Mouse (Mus musculus) forebrain, embryonic 16.5 days (tissue): Measurements from ENCODE around the gene Rps11. TPM values are rescaled to one million over a fixed set of nuclear protein-coding genes. Genes with fewer than 3 reads are reported as not detected.

ENCODE experiments used
- ATAC-seq: fragments of 200-750 bp; cut with Nextera tagmentation; 2 replicates; pipeline ENCODE4 v1.8.0; 2017; ENCODE audit warnings: mild to moderate bottlenecking, moderate library complexity
- H3K27ac ChIP-seq: fragments of 300-500 bp; sonication (generic); 2 replicates; pipeline ENCODE4 v1.5.1; 2014; ENCODE audit warnings: low read length, control low read depth
- H3K27me3 ChIP-seq: fragments of 300-500 bp; sonication (generic); replicated peaks from 2 replicates; pipeline ENCODE4 v1.6.1; 2014; ENCODE audit warnings: low read length; ENCODE audit not compliant: control insufficient read depth, insufficient read depth
- H3K36me3 ChIP-seq: fragments of 300-500 bp; sonication (generic); 2 replicates; pipeline ENCODE4 v1.6.1; 2014; ENCODE audit not compliant: control insufficient read depth, insufficient read depth
- H3K4me1 ChIP-seq: fragments of 300-500 bp; sonication (generic); replicated peaks from 2 replicates; pipeline ENCODE4 v1.6.1; 2014; ENCODE audit warnings: low read length; ENCODE audit not compliant: control insufficient read depth, insufficient read depth
- H3K4me2 ChIP-seq: fragments of 300-500 bp; sonication (generic); 2 replicates; pipeline ENCODE4 v1.6.1; 2014; ENCODE audit warnings: mild to moderate bottlenecking, low read length, control low read depth
- H3K4me3 ChIP-seq: fragments of 300-500 bp; sonication (generic); replicated peaks from 2 replicates; pipeline ENCODE4 v1.5.1; 2014; ENCODE audit warnings: mild to moderate bottlenecking, low read length, control low read depth
- H3K9ac ChIP-seq: fragments of 300-500 bp; sonication (generic); replicated peaks from 2 replicates; pipeline ENCODE4 v1.6.1; 2014; ENCODE audit warnings: low read depth, low read length, control low read depth
- H3K9me3 ChIP-seq: fragments of 300-500 bp; sonication (generic); 2 replicates; pipeline ENCODE4 v1.6.1; 2016; ENCODE audit warnings: low read length; ENCODE audit not compliant: control insufficient read depth
- WGBS: fragments of 180-500 bp; shearing (Covaris S2); extraction: QIAGEN DNeasy Blood & Tissue Kit; methylation state at CpG from one replicate; pipeline ENCODE4 v1.1.7; 2014; 5-methylcytosine and 5-hydroxymethylcytosine counted together
- polyA plus RNA-seq: library from polyadenylated mRNA; unstranded; fragments of >200 nt; fragmentation: Nextera tagmentation; extraction: Ambion mirVana; gene quantifications from 2 replicates; pipeline ENCODE4 v1.2.1, GENCODE M21; 2015

The Rps11 gene
- polyA plus RNA-seq, 1 experiment from 2014 or later, result 860 TPM

- Histone ChIP-seq H3K27me3 (peaks cover 2% of the 10 kb centered on the region; the same call in 1 of the 2 replicates), H3K27ac (no peak overlapping the region)
- 86% methylated on average over 12 of the region's 12 CpGs for WGBS
Observed at GRCm38 (mm10) chr7:45137171-45138006, 13.2 kb upstream of the Rps11 start.

GRCm38 (mm10) chr7:45135993-45136567, 11.8 kb upstream of the Rps11 start, which contains the start of the genes Gm45713 and Flt3l:
TSS of gene Gm45713 (minus strand) at chr7:45136231.
TSS of gene Flt3l (minus strand) at chr7:45136432.
- WGBS, result 2% methylated on average over 29 of the region's 29 CpGs
- peak within 1 kb of the TSS; percentile 63 for H3K9ac ChIP-seq
- H3K4me1 ChIP-seq, result peaks cover 11% of the 10 kb centered on the region
- peak within 1 kb of the TSS; percentile 74 for H3K4me2 ChIP-seq
- ATAC-seq, result peak; percentile 86
- no peak within 1 kb of the TSS for H3K27ac ChIP-seq
- H3K9me3 ChIP-seq, result no peaks in the 10 kb centered on the region
- peak within 1 kb of the TSS; percentile 49 for H3K4me3 ChIP-seq
- no peaks in the 10 kb centered on the region for H3K36me3 ChIP-seq
- H3K27me3 ChIP-seq, result peaks cover 2% of the 10 kb centered on the region; the same call in 1 of the 2 replicates

More at GRCm38 (mm10) chr7:45137171-45138006, 13.2 kb upstream of the Rps11 start:
- Histone ChIP-seq H3K4me1 (peaks cover 11% of the 10 kb centered on the region), H3K4me3 (no peak overlapping the region), H3K36me3 (no peaks in the 10 kb centered on the region), H3K9ac (no peak overlapping the region), H3K4me2 (no peak overlapping the region), H3K9me3 (no peaks in the 10 kb centered on the region)
- no peak for ATAC-seq

- no peak overlapping the region for H3K9ac ChIP-seq
Observed at GRCm38 (mm10) chr7:45135370-45135769, 11.1 kb upstream of the Rps11 start.

DNA sequence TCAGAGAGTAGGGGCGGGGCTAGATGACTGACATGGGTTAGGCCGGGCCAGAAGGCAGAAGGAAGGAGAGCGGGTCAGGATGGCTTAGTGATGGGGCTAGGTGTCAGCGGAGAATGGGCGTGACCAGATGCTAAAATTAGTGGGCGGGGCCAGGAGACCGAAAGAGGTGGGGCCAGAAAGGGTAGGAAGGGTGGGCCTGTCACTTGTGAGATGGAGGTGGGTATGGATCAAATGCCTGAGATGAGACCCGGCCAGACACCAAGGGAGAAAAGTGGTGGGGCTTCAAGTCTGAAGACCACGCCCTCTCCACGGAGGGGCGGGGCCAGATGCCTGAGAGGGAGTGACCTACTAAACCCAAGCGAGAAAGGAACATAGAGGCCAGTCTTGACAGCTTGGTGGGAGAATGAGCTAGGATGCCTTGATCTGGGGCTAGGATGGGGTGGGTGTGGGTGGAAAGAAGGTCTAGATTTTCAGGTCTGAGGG, 10.3 kb upstream of the Rps11 start:
- Histone ChIP-seq H3K9ac (no peak overlapping the region), H3K36me3 (no peaks in the 10 kb centered on the region), H3K4me3 (no peak overlapping the region), H3K4me2 (no peak overlapping the region), H3K27me3 (peaks cover 2% of the 10 kb centered on the region; the same call in 1 of the 2 replicates), H3K27ac (no peak overlapping the region), H3K4me1 (peaks cover 13% of the 10 kb centered on the region), H3K9me3 (no peaks in the 10 kb centered on the region)
- no peak for ATAC-seq
- 6% methylated on average over 12 of the region's 12 CpGs for WGBS

More at GRCm38 (mm10) chr7:45135370-45135769, 11.1 kb upstream of the Rps11 start:
- Histone ChIP-seq H3K27ac (no peak overlapping the region), H3K9me3 (no peaks in the 10 kb centered on the region), H3K4me1 (peaks cover 11% of the 10 kb centered on the region), H3K27me3 (peaks cover 2% of the 10 kb centered on the region; the same call in 1 of the 2 replicates), H3K4me2 (no peak overlapping the region), H3K36me3 (no peaks in the 10 kb centered on the region), H3K4me3 (no peak overlapping the region)
- no peak for ATAC-seq
- WGBS, result 76% methylated on average over 3 of the region's 3 CpGs

GRCm38 (mm10) chr7:45133446-45134159, 9.4 kb upstream of the Rps11 start:
- Histone ChIP-seq H3K4me2 (no peak overlapping the region), H3K9me3 (no peaks in the 10 kb centered on the region), H3K4me1 (peaks cover 17% of the 10 kb centered on the region), H3K4me3 (no peak overlapping the region), H3K9ac (no peak overlapping the region), H3K27me3 (peaks cover 2% of the 10 kb centered on the region; the same call in 1 of the 2 replicates), H3K36me3 (no peaks in the 10 kb centered on the region), H3K27ac (no peak overlapping the region)
- no peak for ATAC-seq
- 77% methylated on average over 8 of the region's 8 CpGs for WGBS

GRCm38 (mm10) chr7:45131850-45132249, 7.6 kb upstream of the Rps11 start:
- Histone ChIP-seq H3K9ac (no peak overlapping the region), H3K27ac (no peak overlapping the region), H3K9me3 (no peaks in the 10 kb centered on the region), H3K4me3 (no peak overlapping the region), H3K4me1 (peaks cover 27% of the 10 kb centered on the region), H3K27me3 (peaks cover 2% of the 10 kb centered on the region; the same call in 1 of the 2 replicates), H3K36me3 (peaks cover under 1% of the 10 kb centered on the region; the same call in 1 of the 2 replicates), H3K4me2 (no peak overlapping the region)
- WGBS, result 77% methylated on average over 11 of the region's 11 CpGs
- ATAC-seq, result no peak

GRCm38 (mm10) chr7:45129776-45130512, 5.7 kb upstream of the Rps11 start:
- H3K4me3 ChIP-seq, result peak overlapping the region; percentile 63
- H3K36me3 ChIP-seq, result peaks cover 15% of the 10 kb centered on the region
- no peaks in the 10 kb centered on the region for H3K9me3 ChIP-seq
- H3K27ac ChIP-seq, result peak overlapping the region; percentile 96
- peak overlapping the region; percentile 80 for H3K4me2 ChIP-seq
- H3K27me3 ChIP-seq, result peaks cover 2% of the 10 kb centered on the region; the same call in 1 of the 2 replicates
- peaks cover 26% of the 10 kb centered on the region for H3K4me1 ChIP-seq
- no peak for ATAC-seq
- WGBS, result 66% methylated on average over 15 of the region's 15 CpGs
- peak overlapping the region; percentile 88 for H3K9ac ChIP-seq

GRCm38 (mm10) chr7:45129318-45129717, 5.1 kb upstream of the Rps11 start:
- 1% methylated on average over 17 of the region's 17 CpGs for WGBS
- Histone ChIP-seq H3K27ac (peak overlapping the region; percentile 96), H3K4me3 (peak overlapping the region; percentile 63), H3K4me2 (peak overlapping the region; percentile 80), H3K4me1 (peaks cover 31% of the 10 kb centered on the region), H3K36me3 (peaks cover 15% of the 10 kb centered on the region), H3K27me3 (no peaks in the 10 kb centered on the region), H3K9me3 (no peaks in the 10 kb centered on the region), H3K9ac (peak overlapping the region; percentile 88)
- ATAC-seq, result no peak
